Mouse (Mus musculus): ENCODE results near the gene Rasal3.

Rasal3 gene

DNA sequence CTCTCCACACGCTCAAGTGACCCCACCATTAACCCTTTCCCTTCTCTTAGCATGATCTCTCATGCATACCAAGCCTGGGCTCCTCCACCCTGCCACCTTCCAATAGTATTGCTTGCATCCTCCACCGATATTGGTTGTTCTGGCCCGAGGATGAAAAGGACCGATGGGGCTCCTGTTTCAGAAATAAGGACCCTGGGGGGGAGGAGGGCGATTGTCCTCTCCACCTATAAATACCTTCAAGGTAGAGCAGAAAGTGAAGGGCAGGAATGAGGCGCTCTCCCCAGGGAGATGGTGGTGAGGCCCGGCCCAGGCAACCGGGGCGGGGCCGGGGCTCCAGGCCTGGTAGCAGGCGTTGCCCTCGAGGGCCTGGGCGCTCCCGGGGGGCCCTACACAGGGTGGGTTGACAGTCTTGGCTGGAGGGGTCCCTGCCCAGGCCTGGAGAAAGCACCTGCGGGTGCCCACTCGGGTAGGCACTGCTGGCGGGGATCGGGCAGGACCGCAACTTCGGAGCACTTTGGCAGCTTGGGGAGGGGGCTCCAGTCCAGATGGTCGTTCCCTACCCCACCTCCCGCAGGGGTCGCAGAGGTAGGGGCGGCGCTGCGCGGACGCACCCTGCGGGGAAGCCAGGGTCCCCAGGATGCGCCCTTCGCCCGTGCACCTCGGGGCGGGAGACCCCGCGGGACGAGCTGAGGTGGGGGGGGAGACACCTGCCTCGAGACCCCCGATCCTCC, 14.8 kb downstream of the Rasal3 start:
- peak; percentile 48 to 66 for DNase-seq

GRCm38 (mm10) chr17:32387986-32388369, 15.4 kb downstream of the Rasal3 start:
- DNase-seq, result no peak

DNA sequence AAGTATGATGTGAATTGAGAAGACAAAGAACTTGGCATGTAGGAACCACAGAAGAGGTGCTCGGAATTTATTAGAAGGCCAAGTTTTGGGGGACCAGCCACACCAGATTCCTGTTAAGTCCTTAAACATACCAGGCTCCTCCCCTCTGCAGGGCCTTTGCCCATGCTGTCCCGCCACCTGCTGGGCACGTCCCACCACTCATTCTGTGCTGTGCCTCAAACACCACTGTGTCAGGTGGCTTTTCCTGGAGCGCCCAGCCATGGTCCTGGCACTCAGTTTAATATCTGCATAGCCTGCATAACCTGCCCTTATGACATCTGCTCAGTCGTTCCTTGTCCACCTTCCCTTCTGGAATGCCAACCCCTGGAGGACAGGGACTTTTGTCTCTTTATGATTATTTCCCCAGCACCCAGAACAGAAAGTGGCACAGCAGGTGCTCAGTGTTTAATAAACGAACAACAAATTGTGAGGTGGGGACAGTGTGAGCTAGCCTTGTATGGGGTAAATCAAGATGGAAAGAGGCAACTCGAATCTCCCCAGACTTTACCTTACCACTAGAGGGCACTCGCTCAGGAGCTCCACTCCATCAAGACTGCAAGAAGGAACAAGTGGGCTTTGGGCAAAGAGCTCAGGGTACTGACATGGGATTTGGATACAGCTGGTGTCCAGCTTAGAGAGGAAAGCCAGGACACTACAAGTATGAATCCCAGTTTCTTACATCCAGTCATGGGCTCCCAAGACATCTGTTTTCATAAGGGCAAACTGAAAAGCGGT, 16.5 kb downstream of the Rasal3 start:
- peak in 1 of 2 experiments; percentile 56 for DNase-seq

GRCm38 (mm10) chr17:32383661-32384060, 19.7 kb downstream of the Rasal3 start:
- DNase-seq, result no peak

GRCm38 (mm10) chr17:32382576-32382975, 20.8 kb downstream of the Rasal3 start:
- DNase-seq, result no peak

- DNase-seq, result no peak
Observed at GRCm38 (mm10) chr17:32378786-32379185, 24.6 kb downstream of the Rasal3 start.

GRCm38 (mm10) chr17:32377137-32377536, 26.2 kb downstream of the Rasal3 start:
- DNase-seq, result no peak

- DNase-seq, result no peak
Observed at GRCm38 (mm10) chr17:32376475-32376874, 26.9 kb downstream of the Rasal3 start.

DNA sequence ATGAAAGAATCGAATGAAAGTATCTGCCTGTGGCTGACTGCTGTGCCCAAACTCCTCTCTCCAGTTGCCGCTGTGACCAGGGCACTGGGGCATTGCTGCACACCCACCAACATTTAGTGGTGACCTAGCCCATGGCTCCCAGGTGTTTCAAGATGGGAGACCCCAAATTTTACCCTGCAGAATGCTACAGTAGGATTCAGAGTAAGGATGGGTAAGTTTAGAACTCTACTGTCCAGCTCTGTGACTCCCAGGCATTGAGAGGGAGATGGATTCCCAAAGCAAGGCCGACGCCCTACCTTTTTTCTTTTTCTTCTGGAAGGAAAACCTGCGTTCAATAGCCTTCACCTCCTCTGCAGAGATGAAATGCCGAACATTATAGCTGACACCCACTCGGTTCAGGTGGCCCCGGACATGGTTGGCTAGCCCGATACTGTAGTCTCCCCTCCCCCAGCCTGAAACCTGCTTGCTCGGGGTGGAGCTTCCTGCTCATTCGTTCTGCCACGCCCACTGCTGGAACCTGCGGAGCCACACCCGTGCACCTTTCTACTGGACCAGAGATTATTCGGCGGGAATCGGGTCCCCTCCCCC, 34.3 kb downstream of the Rasal3 start:
- no peak for DNase-seq

GRCm38 (mm10) chr17:32367706-32368105, 35.7 kb downstream of the Rasal3 start:
- DNase-seq, result peak in 1 of 2 experiments; percentile 20

- no peak for DNase-seq
Observed at GRCm38 (mm10) chr17:32365296-32365695, 38.1 kb downstream of the Rasal3 start.

- no peak for DNase-seq
Observed at GRCm38 (mm10) chr17:32364850-32365249, 38.5 kb downstream of the Rasal3 start.

GRCm38 (mm10) chr17:32364331-32364730, 39.1 kb downstream of the Rasal3 start:
- DNase-seq, result peak; percentile 92 to 94

- peak in 1 of 2 experiments; percentile 30 for DNase-seq
Observed at GRCm38 (mm10) chr17:32363821-32364301, 39.5 kb downstream of the Rasal3 start.

DNA sequence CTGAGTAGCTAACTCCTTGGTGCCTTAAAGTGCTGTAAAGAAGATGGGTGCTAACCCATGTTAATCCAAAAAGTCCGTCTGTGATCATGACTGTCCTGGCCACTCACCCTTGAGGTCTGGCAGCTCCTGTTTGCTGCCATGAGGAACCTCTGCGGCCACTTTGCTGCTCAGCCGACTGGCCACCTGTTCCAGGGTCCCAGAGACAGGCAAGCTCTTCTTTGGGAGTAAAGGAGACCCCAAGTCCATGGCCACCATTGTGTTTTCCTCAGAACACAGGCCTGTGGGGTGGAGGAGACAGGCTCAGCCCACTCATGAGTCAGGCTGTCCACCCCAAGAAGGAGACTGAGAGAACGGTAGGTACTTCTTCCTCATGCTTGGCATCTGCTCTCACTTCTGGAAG, 40.7 kb downstream of the Rasal3 start:
- no peak for DNase-seq

GRCm38 (mm10) chr17:32359928-32360327, 43.5 kb downstream of the Rasal3 start:
- no peak for DNase-seq

DNA sequence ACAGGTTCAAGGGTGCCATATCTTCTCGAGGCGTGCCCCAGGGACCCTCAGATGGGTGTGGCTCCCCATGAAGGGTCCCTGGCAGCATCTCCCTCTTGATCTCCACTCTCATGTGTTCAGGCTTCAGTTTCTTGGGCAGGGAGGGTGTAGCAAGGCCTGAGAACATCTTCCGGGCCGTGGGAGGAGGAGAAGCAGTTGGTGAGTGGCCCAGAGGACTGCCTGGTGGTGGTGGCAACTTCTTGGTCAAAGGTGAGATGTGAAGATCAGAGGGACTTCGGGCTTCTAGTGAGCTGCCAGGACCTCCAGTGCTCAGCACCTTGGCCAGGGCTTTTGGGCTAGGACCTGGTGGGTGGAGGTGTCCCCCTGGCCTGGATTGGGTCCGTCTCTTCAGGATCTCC, 44.4 kb downstream of the Rasal3 start:
- DNase-seq, result no peak

DNA sequence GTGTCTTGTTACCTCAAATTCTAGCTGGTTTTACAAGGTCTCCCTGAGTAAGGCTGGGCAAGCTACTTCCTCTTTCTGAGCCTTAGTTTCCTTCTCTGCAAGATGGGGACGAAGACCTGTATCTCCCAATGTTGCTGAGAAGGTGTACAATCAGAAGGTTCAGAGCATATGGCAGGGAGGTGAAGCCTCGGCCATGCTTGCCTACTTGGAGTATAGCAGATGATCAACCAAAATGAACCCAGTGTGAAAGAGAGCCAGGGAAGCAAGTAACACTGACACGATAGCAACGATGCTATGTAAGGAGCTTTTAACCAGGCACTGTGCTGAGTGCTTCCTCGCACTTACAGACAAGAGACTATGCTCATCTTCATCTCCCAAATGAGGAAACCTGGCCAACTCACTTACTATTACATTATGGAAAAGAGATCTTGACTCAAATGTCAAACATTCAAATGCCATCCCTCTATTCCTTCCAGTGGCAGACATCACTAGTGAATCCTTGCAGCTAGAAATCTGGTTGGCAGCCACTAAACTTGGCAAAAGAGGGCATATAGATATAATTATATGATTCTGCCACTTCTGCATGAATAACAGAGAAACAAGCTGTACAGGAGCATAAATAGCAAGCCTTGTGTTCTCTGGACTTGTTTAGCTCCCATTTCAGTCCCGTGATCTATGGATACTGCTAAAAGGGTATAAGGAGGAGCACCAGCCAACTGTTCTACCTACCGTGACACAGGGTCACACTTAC, 45.0 kb downstream of the Rasal3 start:
- no peak for DNase-seq

DNA sequence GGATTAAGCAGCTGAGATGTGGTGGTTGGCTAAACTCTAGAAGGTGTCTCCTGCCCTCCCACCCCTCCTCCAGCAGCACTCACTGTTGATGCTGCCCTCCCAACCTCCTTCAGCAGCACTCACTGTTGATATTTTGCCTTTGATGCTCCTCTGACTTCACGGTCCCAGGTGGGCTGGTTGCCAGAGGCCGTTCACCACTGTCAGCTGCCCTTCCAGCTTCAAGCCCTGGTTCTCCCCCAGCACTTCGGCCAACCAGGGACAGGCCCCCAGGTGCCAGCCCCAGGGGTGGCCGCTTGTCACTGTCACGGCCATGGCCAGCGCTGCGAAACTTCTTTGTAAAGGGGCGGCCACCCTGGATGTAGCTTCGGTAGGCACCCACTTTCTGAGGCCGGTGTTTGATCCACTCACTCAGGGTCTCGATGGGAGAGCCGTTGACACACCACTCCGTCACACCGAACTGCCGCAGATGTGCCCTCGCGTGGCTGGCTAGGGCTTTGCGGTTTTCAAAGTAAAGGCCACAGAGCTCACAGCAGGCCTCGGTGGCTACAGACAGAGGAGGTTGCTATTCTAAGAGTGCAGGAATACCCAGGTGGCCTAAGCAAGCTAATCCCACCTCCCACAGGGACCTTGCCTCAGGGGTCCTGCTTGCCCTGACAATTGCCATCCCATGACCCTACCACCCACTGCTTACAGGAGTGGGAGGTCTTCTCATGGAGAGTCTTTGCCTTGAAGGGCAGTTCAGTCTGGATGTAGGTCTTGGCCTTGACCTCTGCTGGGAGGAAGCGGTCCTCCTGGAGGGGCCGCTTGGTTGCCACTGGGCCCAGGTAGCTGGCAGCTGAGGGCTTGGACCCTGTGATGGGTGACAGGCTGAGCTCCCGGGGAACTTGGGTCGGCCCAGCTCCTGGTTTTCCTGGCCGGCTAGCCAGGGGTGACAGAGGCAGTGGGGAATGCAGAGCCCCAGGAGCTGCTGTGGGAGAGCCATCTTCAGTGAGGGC, 46.3 kb downstream of the Rasal3 start:
- no peak for DNase-seq

- DNase-seq, result no peak
Observed at GRCm38 (mm10) chr17:32356281-32356680, 47.1 kb downstream of the Rasal3 start.

- no peak for DNase-seq
Observed at GRCm38 (mm10) chr17:32355031-32355430, 48.4 kb downstream of the Rasal3 start.

DNA sequence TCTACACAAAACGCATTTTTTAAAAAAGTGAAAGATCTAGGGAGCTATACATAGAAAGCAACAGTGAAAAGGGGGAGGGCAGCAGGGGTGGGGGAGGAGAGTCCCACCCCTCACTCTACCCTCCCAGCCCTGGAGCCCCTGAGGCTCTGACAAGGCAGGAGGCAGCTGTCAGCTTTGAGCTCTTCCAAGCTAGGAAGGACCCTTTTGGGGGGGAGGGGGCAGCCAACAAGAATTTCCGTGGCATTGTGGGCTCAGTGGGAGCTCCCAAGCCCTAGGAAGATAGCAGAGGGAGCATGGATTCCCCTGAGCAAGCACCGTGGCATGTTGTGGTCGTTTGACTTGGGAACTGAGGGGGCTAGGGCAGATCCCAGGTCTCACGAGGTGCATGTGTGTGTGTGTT, 49.2 kb downstream of the Rasal3 start:
- DNase-seq, result no peak
